Mouse (Mus musculus) limb, embryonic 11.5 days (tissue): ENCODE measurements around the gene Fam129a. TPM values are rescaled to one million over a fixed set of nuclear protein-coding genes. Genes with fewer than 3 reads are reported as not detected.

Source experiments
- ATAC-seq: fragments of 200-750 bp; cut with Nextera tagmentation; 2 replicates; pipeline ENCODE4 v1.8.0; 2017; ENCODE audit warnings: low read depth; ENCODE audit not compliant: insufficient number of reproducible peaks, low FRiP score, low TSS enrichment
- DNase-seq: peaks from one replicate; pipeline ENCODE4 v3.0.0-alpha.2; 2015; ENCODE audit warnings: low spot score
- H3K27ac ChIP-seq: fragments of 300-500 bp; sonication (generic); replicated peaks from 2 replicates; pipeline ENCODE4 v1.5.1; 2014; ENCODE audit warnings: low read depth, mild to moderate bottlenecking, low read length
- H3K27me3 ChIP-seq: fragments of 300-500 bp; sonication (generic); 2 replicates; pipeline ENCODE4 v1.6.1; 2014; ENCODE audit warnings: mild to moderate bottlenecking, low read length, mixed read lengths; ENCODE audit not compliant: control insufficient read depth, insufficient read depth
- H3K36me3 ChIP-seq: fragments of 300-500 bp; sonication (generic); 2 replicates; pipeline ENCODE4 v1.6.1; 2014; ENCODE audit warnings: mild to moderate bottlenecking, low read length, moderate library complexity, mixed read lengths; ENCODE audit not compliant: control insufficient read depth, insufficient read depth
- H3K4me1 ChIP-seq: fragments of 300-500 bp; sonication (generic); 2 replicates; pipeline ENCODE4 v1.6.1; 2014; ENCODE audit warnings: low read length, mixed read lengths; ENCODE audit not compliant: control insufficient read depth, insufficient read depth
- H3K4me2 ChIP-seq: fragments of 300-500 bp; sonication (generic); 2 replicates; pipeline ENCODE4 v1.6.1; 2014; ENCODE audit warnings: low read depth, mild to moderate bottlenecking, moderate library complexity; ENCODE audit not compliant: severe bottlenecking
- H3K4me3 ChIP-seq: fragments of 300-500 bp; sonication (generic); 2 replicates; pipeline ENCODE4 v1.5.1; 2014; ENCODE audit warnings: low read depth, low read length
- H3K9ac ChIP-seq: fragments of 300-500 bp; sonication (generic); 2 replicates; pipeline ENCODE4 v1.6.1; 2014; ENCODE audit warnings: mild to moderate bottlenecking, low read length
- H3K9me3 ChIP-seq: fragments of 300-500 bp; sonication (generic); 2 replicates; pipeline ENCODE4 v1.6.1; 2016; ENCODE audit warnings: low read length; ENCODE audit not compliant: control insufficient read depth
- WGBS: fragments of 180-500 bp; shearing (Covaris S2); extraction: QIAGEN DNeasy Blood & Tissue Kit; methylation state at CpG from one replicate; pipeline ENCODE4 v1.1.7; 2014; 5-methylcytosine and 5-hydroxymethylcytosine counted together
- polyA plus RNA-seq: library from polyadenylated mRNA; unstranded; fragments of >200 nt; fragmentation: Nextera tagmentation; extraction: Ambion mirVana; gene quantifications from 2 replicates; pipeline ENCODE4 v1.2.1, GENCODE M21; 2014

The Fam129a gene
- polyA plus RNA-seq, 1 experiment from 2014 or later, result 0.89 TPM

GRCm38 (mm10) chr1:151550587-151551479 is 20.2 kb upstream of the Fam129a start:
- Histone ChIP-seq H3K4me3 (no peak overlapping the region), H3K4me1 (no peaks in the 10 kb centered on the region), H3K9ac (no peak overlapping the region), H3K4me2 (no peak overlapping the region), H3K9me3 (no peaks in the 10 kb centered on the region), H3K27me3 (no peaks in the 10 kb centered on the region), H3K27ac (no peak overlapping the region), H3K36me3 (no peaks in the 10 kb centered on the region)
- ATAC-seq (no peak), DNase-seq (no peak)
- WGBS, result 53% methylated on average over 19 of the region's 19 CpGs

- DNase-seq, result no peak
- H3K4me1 ChIP-seq, result no peaks in the 10 kb centered on the region
- no peak overlapping the region for H3K27ac ChIP-seq
- no peak overlapping the region for H3K4me2 ChIP-seq
- no peak for ATAC-seq
- H3K27me3 ChIP-seq, result no peaks in the 10 kb centered on the region
- WGBS, result 55% methylated on average over 11 of the region's 11 CpGs
- no peak overlapping the region for H3K4me3 ChIP-seq
- H3K9ac ChIP-seq, result no peak overlapping the region
- no peaks in the 10 kb centered on the region for H3K36me3 ChIP-seq
- H3K9me3 ChIP-seq, result no peaks in the 10 kb centered on the region
Measured at GRCm38 (mm10) chr1:151560536-151560935, 10.4 kb upstream of the Fam129a start.

GRCm38 (mm10) chr1:151563401-151563800 is 7.6 kb upstream of the Fam129a start:
- WGBS, result 70% methylated on average over 5 of the region's 5 CpGs
- H3K27me3 ChIP-seq, result no peaks in the 10 kb centered on the region
- no peak overlapping the region for H3K4me3 ChIP-seq
- no peaks in the 10 kb centered on the region for H3K36me3 ChIP-seq
- no peak overlapping the region for H3K9ac ChIP-seq
- no peaks in the 10 kb centered on the region for H3K4me1 ChIP-seq
- H3K9me3 ChIP-seq, result no peaks in the 10 kb centered on the region
- no peak overlapping the region for H3K27ac ChIP-seq
- no peak for DNase-seq
- no peak overlapping the region for H3K4me2 ChIP-seq
- ATAC-seq, result no peak

GRCm38 (mm10) chr1:151563893-151564292 is 7.1 kb upstream of the Fam129a start:
- DNase-seq (no peak), ATAC-seq (no peak)
- H3K9ac ChIP-seq, result no peak overlapping the region
- no peak overlapping the region for H3K4me2 ChIP-seq
- H3K36me3 ChIP-seq, result no peaks in the 10 kb centered on the region
- H3K27ac ChIP-seq, result no peak overlapping the region
- H3K9me3 ChIP-seq, result no peaks in the 10 kb centered on the region
- H3K27me3 ChIP-seq, result no peaks in the 10 kb centered on the region
- no peaks in the 10 kb centered on the region for H3K4me1 ChIP-seq
- WGBS, result 56% methylated on average over 6 of the region's 6 CpGs
- no peak overlapping the region for H3K4me3 ChIP-seq

- Histone ChIP-seq H3K4me3 (no peak overlapping the region), H3K4me2 (no peak overlapping the region), H3K36me3 (no peaks in the 10 kb centered on the region), H3K27me3 (no peaks in the 10 kb centered on the region), H3K27ac (no peak overlapping the region), H3K4me1 (no peaks in the 10 kb centered on the region), H3K9ac (no peak overlapping the region), H3K9me3 (no peaks in the 10 kb centered on the region)
- ATAC-seq (no peak), DNase-seq (peak; percentile 86)
- 15% methylated on average over 12 of the region's 12 CpGs for WGBS
Measured at GRCm38 (mm10) chr1:151564377-151564776, 6.6 kb upstream of the Fam129a start.

- Histone ChIP-seq H3K36me3 (no peaks in the 10 kb centered on the region), H3K27ac (no peak overlapping the region), H3K4me3 (no peak overlapping the region), H3K4me1 (peaks cover 5% of the 10 kb centered on the region; the same call in 1 of the 2 replicates), H3K9me3 (no peaks in the 10 kb centered on the region), H3K27me3 (peaks cover 7% of the 10 kb centered on the region; the same call in 1 of the 2 replicates), H3K9ac (no peak overlapping the region), H3K4me2 (no peak overlapping the region)
- DNase-seq, result no peak
- WGBS, result 65% methylated on average over 7 of the region's 7 CpGs
- ATAC-seq, result no peak
Measured at GRCm38 (mm10) chr1:151568682-151569081, 2.3 kb upstream of the Fam129a start.

- H3K4me1 ChIP-seq, result peaks cover 5% of the 10 kb centered on the region; the same call in 1 of the 2 replicates
- H3K9ac ChIP-seq, result no peak overlapping the region
- H3K4me2 ChIP-seq, result peak overlapping the region; percentile 68
- no peaks in the 10 kb centered on the region for H3K36me3 ChIP-seq
- no peaks in the 10 kb centered on the region for H3K9me3 ChIP-seq
- H3K4me3 ChIP-seq, result peak overlapping the region; percentile 33
- no peak overlapping the region for H3K27ac ChIP-seq
- WGBS, result 25% methylated on average over 10 of the region's 10 CpGs
- no peak for DNase-seq
- no peak for ATAC-seq
- peaks cover 7% of the 10 kb centered on the region; the same call in 1 of the 2 replicates for H3K27me3 ChIP-seq
Measured at GRCm38 (mm10) chr1:151571838-151572578, 1.0 kb downstream of the Fam129a start.

GRCm38 (mm10) chr1:151572601-151573320 is 1.8 kb downstream of the Fam129a start:
- DNase-seq (no peak), ATAC-seq (no peak)
- Histone ChIP-seq H3K9ac (no peak overlapping the region), H3K4me1 (peaks cover 5% of the 10 kb centered on the region; the same call in 1 of the 2 replicates), H3K36me3 (no peaks in the 10 kb centered on the region), H3K4me3 (no peak overlapping the region), H3K4me2 (no peak overlapping the region), H3K27me3 (peaks cover 7% of the 10 kb centered on the region; the same call in 1 of the 2 replicates), H3K9me3 (no peaks in the 10 kb centered on the region), H3K27ac (no peak overlapping the region)
- 78% methylated on average over 7 of the region's 7 CpGs for whole genome bisulfite sequencing
